Mouse (Mus musculus) thymus, postnatal 10 days (tissue): ENCODE measurements around the gene Stk11.
"Not testable (repeated sequence)": the region's sequence is repeated elsewhere in the genome, so short reads cannot be mapped to it uniquely, and the experiment has no call there.

Source experiments
- DNase-seq, 2 experiments: peaks; one replicate each; pipeline ENCODE4 v3.0.0; 2021; ENCODE audit warnings: low spot score in 2 of 2

The Stk11 gene

DNA sequence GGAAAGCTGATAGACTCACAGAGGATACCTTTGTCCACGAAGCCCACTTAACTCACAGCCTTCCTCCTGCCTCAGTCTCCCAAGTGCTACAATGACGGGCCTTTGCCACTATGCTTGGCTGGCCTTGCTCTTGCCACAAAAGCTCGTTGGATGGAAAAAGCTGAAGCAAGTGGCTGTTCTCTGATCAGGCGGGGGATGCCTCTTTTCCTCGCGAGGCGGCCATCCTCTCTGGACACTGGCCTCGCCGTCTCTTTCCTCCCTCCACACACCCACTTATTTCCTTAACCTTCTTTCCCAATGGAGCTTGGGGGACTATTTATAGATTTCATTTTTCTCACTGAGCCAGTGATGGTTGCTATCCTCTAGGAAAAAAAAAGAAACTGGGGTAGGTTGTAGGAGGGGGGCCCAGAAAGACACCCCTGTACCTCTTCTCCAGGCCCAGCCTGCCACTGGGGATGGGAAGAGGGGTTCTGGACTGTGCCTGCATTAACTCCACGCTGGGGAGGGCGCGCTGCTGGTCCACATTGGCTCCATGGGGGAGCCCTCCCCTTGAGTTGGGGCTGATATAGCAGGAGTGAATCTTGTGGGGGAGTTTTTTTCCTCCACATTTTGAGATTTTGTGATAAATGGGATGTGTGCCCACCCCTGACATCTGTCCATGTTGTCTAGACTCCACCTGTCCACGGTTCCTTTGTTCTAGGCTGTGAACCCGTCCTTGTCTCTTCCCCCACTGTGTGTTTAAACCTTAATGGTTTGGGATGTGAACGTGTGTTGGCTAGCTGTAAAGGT, 41.7 kb downstream of the Stk11 start:
- DNase-seq: no peak

DNA sequence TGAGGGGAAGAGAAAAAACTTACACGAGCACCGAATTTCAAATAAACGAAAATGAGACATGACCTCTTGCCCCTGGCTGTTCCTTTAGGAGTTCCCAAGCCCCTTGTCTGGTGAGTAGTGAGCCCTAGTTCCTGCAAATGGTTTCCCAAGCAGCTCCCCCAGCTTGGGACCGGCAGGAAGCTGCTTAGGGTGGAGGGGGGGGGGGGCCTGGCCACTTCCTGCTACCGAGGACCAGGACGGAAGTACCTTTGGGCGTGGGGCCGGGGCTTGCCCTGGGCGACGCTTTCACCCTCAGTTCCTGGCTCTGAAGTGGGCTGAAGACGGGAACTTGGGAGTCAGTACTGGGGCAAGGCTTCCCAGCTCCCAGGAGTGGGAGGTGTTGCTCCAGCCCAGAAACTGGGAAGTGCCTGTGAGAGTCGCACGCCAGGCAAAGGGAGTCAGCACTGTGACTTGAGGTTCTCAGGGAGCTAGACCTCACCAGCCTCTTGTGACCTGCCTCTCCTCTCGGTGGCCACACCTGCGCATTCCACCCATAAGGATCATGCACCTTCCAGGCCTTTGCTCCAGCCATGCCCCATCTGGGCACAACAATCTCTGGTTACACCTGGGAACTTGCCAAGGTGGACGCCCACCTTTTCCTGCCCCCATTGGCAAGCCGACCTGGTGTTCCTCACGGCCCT, 42.8 kb downstream of the Stk11 start:
- DNase-seq: peak; percentile 65 to 66

DNA sequence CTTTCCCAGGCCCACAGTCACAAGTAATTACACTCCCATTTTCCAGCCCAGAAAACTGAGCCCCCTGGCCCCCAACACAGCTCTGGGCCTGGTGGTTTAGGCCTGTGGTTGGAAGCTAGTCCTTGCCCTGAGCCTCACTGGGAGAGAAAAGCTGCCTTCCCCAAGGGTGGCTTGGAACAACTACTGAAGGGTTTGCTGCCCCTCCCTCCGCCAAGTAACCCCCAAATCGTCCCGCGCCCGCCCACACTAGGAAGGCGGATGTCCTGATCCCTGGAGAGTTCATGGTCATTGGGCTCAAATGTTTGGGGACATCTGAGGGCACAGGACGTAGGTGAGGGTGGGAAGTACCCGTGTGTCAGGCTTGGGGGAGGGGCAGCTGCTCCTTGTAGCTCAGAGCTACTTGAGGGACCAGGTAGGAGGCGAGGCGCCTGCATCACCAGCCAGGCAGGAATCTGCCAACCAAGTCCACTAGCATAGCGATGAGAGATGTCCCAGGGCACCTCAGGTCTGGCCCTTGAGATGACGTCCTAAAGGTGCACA, 43.5 kb downstream of the Stk11 start:
- peak in 1 of 2 experiments; percentile 67 for DNase-seq

DNA sequence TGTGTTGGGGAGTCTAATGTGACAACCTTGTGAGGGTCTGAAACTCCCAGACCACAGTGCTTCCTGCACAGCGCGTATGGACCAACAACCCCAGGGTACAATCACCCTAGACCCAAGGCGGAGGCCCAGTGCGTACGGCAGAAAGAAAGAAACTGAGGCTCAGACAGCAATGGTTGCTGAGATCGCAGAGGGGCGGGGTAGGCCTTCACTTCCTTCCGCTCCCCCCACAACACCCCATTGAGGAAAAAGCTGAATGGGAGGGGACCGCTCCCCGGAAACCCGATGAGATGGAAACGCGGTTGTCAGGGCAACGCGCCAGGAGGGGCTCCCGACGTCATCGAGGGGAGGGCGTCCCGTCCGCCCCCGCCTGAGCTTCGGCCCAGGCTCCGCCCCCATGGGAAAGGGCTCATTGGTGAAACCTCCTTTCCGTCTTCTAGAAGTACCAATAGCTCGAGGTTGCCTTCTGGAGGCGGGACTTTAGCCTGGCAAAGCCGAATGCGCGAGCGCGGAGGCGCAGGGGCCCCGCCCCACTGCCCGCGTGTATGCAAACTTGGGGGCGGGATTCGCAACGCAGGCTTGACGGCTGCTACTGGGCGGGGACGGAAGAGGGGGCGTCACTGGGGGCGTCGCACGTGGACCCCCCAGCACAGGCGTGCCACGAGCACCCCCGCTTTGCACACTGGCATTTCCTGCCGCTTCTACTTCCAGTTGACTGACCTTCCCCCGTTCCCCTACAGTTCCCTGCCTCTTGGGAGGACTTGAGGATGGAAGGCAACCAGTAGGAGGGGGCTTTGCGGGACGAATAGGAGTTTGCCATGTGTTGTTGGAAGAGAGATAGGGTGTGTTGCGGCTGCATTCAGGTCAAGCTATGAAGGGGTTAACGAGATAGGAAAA, 44.2 kb downstream of the Stk11 start:
- DNase-seq: peak; percentile 99 to 100

DNA sequence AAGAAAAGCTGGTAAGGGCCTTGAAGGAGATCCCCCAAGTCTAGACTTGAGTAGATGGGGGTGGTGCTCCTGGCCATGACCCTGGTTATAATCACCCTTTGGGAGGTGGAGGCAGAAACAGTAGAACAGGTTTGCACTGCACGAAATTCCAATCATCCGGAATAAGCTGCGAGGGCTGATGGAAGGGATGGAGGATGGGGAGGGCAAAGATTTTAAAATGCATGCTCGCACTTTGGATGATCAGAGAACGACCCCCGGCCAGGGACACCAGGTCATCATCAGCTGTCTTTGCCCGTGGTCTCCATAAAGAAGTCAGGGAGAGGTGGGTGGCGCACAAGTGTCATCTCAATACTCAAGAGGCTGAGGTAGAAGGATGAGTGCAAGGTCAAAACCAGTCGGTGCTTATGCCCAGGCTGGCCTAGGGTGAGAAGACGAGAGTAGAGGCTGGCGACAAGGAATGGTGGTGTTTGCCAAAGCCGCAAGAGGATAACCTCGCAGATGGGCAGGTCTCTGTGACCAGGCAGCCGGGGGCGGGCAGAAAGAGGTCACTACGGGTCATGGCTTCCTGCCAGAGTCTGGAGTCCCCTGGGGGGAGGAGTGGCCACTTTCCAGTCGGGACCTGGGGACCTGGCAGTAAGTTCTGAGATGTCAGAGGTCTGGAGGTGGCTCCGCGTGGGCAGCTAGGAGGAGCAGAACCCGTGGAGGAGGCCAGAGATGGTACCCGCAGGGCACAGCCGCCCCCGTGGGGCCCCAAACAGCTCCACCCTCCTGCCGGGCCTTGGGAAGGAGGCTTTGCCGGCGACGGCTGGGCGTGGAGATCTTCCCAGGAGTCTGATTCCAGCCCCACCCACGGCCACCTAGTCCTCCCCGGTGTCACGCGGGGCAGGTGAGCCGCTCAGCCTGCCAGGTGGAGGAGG, 45.1 kb downstream of the Stk11 start:
- no peak for DNase-seq

DNA sequence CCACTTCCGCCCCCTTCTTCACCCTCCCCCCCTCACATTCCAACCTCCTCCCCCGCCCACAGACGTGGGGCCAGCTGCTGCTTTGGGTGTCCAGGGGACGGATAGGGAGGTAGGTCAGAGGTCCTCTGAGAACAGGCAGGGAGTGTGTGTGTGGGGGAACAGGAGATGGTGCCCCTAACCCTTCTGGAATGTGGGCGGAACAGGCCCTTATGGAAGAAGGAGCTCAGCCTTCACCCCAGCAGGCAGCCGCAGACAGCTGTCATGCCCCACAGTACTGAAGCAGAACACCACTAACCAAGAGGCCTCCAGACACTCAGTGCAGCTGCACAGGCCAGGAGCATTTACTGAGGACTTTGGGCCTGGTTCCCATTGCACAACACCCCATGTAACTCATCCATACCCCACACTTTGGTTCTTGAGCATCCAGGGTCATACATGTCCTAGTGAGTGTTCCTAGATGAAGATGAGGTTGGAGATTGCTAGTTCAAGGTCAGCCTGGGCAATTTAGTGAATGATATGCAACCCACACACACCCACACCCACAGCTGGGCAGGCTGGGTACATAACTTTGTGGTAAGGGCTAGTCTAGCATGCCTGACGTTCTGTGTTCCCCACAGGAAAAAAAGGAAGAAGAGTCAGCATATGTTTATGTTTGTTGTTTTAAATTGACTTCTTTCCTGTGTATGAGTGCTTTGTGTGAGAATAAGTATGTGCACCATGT, 46.1 kb downstream of the Stk11 start:
- peak in 1 of 2 experiments; percentile 36 for DNase-seq

DNA sequence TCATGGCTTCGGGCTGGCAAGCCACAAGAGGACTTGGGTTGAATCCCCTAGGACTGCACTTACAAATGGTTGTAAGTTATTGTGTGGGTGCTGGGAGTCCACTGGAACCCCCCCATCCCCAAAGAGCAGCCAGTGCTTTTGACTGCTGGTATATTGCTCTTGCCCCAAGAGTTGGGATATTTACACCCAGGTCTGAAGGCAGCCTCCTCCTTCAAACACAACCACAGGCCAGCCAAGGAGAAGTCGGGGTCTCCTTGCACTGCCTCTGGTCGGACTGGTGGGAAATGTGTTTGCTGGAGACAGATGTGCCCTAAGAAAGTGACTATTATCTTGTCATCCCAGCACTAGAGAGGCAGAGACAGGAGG, 46.6 kb downstream of the Stk11 start:
- DNase-seq: no peak

DNA sequence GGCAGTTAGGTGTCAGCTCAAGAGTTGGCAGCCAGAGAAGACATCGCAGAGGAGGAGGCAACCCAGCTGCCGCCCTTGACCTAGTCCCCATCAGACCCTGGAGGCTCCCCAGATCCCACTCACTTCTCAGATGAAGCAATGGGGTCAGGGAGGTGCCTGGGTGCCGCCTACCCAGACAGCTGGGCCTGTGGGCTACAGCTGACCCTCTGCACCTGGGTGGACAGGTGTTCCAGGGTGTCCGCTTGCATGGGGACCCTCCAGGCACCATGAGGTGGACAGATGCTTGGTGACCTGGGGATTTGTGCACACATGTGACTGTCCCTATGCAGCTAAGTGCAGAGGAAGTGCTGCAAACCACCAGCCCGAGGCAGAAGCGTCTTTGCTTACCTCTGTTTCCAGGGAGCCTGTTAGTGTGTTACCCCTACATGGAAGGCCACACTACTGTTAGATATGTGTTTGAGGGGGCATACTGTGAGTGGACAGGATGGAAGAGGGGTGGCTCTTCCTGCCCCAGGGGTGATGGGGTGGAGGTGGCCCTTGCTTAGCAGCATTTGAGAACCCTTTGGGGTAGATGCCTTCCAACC, 47.2 kb downstream of the Stk11 start:
- DNase-seq: no peak

DNA sequence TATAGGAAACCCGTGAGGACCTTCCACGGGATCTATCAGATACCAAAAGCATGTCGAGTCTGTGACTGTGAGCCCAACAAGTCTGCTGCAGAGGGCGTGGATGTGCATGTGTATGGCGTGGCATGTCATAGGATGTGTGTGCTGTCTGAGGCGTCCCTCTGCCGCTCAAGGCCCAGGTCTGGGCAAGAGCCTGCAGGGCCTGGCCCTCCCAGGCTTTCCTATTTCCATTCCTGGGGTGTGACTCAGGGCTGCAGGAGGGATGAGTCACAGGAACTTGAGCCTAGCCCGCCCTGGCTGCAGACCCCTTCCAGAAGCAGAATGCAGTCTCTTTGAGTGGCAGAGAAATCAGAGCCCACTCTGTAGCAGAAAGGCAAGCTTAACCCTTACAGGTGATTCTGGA, 48.1 kb downstream of the Stk11 start:
- DNase-seq: no peak

DNA sequence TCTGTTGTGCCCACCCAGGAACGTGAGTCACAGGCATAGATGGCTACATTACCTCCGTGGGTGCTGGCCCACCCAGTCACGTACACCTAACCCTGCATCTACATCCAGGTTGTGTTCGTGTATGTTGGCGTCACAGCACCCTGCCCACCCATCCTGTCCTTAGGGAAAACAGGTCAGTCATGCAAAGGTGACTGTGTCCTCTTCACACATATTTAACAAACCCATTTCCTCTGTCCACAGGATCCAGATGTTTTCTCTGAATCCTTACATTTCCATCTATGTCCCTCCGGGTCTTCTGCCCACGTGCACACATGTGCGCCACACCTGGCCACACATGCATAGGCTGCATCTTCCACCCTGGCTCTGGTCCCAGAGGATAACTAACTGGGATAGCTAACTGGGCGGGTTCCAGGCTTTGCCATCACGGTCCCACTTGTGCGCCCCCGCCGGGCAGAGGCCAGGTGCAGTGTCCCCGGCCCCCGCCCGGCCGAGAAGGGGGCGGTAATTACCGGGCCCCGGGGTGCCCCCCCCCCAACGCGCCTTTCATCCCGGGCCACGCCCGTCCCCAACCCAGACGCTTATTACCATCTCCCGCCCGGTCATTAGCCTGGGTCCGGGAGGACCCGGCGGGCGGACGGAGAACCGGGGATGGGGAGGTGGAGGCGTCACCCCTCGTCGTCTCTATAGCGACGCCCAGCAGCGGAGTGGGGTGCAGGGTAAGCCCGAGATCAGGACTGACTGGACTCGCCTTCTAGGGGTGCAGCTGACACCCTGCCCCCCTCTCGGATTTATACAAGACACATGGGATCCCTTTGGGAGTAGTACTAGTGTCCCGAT, 48.8 kb downstream of the Stk11 start:
- DNase-seq: no peak

DNA sequence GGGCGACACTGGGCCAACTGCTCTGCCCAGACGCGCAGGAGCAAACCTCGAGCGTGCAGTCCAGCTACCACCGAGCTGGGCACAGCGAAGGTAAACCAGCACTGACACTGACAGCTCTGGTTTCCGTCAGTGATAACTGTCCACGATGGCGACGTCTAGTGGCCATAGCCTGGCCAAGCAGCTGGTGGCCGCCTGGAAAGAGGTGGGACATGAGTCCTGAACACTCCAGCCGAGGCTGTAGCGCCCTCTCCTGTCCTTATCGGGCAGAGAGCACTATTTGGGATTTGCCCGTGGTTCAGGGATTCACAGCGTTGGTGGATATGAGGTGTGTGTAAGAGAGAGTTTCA, 49.4 kb downstream of the Stk11 start:
- DNase-seq: peak; percentile 83 to 85

DNA sequence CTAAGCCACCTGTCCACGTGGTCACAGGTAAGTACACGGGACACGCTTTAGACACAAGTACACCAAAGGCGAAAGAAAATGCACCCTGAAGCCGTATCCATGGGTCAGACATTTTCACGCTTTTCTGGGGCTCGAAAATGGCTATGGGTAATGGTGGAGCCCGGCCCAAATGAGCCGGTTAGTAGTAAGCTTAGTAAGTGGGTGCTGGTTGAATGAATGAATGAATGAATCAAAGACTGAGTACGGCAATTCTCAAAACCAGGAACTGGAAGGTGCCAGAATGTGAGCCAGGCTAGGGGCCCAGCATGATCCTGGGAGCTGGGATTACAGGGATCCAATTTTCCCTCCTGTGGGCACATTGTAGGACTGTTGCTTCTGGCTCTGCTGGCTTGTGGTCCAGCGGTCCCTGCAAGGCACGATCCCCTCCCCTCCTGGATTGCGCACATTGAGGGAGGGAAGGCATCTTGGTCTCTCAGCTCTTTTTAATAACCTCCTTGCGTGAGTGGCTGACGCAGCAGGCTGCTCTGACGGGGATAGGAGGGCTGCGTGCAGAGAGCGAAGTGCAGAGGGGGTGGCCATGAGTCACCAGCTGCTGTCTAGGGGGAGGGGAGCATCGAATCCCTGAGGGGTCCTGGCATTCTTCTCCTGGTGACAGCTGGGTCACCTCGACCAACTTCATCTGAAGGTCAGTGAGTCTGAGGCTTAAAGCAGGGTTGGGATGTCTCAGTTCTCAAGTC, 50.0 kb downstream of the Stk11 start, which contains the start of gene Cirbp:
TSS of gene Cirbp (plus strand) at position 594 of the 737 bp plus-strand sequence.
- no peak for DNase-seq

DNA sequence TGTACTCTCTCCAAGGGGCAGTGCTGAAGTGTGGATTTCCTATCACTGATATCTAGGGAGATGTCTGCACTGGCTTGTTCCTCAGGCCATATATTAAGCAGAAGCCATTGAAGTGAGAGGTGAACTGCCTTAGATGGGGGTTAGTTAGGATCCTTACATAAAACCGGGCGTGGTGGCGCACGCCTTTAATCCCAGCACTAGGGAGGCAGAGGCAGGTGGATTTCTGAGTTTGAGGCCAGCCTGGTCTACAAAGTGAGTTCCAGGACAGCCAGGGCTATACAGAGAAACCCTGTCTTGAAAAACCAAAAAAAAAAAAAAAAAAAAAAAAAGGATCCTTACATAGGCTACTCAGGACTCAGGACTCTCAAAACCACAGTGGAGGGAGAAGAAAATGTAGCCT, 50.5 kb downstream of the Stk11 start:
- not testable (repeated sequence) for DNase-seq

DNA sequence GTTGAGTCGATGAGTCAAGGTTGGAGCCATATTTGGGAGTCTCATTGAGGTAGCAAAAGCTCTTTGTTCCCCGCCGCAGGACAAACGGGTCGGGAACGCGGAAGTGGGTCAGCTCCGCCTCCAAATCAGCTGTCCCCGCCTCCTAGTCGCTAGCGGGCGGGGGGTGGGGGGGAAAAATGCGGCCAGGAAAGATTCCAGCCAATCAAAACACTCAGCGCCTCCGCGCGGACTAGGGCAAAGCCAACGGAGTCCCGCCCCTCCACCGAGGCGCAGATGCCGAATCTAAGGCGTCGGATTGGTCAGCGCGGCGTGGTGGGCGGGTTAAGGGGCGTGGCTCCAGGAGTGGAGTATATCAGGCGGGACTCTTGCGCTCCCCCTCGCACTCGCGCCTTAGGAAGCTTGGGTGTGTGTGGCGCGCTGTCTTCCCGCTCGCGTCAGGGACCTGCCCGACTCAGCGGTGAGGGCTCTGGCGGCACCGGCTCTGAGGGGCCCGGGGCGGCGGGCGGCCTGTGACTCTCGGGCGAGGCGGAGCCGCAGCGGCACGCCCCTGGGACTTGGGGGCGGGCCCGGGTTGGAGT, 51.9 kb downstream of the Stk11 start:
- peak; percentile 98 to 99 for DNase-seq

DNA sequence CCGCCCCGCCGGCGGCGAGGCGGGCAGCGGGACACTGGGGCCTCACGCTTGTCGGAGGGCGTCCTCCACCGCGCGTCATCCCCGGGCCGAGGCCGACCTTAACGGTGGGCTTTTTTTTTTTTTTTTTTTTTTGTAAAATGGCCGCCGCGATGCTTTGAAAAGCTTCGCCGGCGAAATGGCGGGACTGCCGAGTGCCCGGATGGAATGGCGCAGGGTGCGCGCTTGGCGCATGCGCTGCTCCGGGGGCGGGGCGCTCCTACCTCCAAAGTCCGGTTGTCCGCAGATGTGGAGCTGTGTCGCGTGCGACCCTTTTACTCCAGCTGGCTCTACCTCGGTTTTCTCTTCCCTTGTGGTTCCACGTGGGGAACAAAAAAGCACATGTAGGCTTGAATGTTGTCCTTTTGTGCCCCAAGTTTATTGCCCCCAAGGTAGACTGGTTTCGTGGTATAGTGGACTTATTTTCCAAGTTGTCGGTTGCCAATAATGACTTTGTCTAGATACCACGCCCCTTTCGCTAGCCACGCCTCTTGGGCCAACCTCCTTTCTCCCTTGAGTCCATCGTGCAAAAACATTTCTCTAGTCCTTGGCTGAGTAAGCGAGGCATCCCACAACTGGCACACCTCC, 52.5 kb downstream of the Stk11 start:
- peak; percentile 80 to 87 for DNase-seq

DNA sequence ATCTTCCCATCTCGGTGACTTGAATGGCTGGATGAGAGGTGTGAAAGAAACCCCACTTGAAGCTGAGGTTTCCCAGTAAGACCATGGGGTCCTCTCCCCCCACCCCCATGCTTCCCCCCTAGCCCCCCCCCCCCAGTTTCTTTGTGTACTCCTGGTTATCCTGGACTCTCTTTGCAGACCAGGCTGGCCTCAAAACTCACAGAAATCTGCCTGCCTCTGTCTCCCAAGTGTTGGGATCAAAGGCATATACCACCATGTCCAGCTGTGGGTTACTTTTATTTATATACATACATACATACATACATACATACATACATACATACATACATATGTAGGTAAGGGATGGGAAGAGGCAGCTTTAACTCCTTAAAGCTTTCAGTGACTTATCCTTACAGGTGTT, 53.5 kb downstream of the Stk11 start:
- DNase-seq: no peak

DNA sequence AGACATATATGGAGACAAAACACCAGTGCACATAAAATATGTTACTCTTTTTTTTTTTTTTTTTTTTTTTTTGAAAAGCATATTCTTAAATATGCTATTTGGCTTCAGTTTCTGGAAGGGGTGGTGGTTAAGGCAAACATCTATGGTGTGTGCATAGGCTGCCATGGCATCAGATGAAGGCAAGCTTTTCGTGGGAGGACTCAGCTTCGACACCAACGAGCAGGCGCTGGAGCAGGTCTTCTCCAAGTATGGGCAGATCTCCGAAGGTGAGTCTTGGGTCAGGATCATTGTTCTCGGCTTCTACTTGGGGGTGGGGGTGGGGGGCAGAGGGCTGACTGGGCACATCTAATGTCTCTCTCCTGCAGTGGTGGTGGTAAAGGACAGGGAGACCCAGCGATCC, 54.0 kb downstream of the Stk11 start:
- no peak for DNase-seq

DNA sequence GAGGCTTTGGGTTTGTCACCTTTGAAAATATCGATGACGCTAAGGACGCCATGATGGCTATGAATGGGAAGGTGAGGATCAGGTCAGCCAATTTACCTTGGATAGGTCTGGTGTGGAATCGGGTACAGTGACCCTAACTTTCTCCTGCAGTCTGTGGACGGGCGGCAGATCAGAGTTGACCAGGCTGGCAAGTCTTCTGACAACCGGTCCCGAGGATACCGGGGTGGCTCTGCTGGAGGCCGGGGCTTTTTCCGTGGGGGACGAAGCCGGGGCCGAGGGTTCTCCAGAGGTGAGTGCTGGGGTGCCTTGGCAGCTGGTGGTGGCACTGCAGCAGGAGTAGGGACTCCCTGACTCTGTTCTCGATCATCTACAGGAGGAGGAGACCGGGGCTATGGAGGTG, 54.4 kb downstream of the Stk11 start:
- no peak for DNase-seq
